Mouse (Mus musculus) macrophage (primary cell): ENCODE results near the gene Uvssa. TPM values are rescaled to one million over a fixed set of nuclear protein-coding genes. Genes with fewer than 3 reads are reported as not detected.

Source experiments
- H3K27ac ChIP-seq: fragments of 350-480 bp; formaldehyde crosslinking; 2 replicates; pipeline ENCODE4 v1.9.0; 2021
- H3K36me3 ChIP-seq: fragments of 350-480 bp; formaldehyde crosslinking; 2 replicates; pipeline ENCODE4 v1.9.0; 2021; ENCODE audit errors: inconsistent target
- H3K4me3 ChIP-seq: fragments of 350-480 bp; formaldehyde crosslinking; 2 replicates; pipeline ENCODE4 v1.9.0; 2021; ENCODE audit errors: inconsistent target
- H3K79me2 ChIP-seq: fragments of 350-480 bp; formaldehyde crosslinking; 2 replicates; pipeline ENCODE4 v1.9.0; 2021; ENCODE audit errors: inconsistent target
- WGBS: methylation state at CpG from one replicate; pipeline ENCODE4 v1.1.7; 2026; ENCODE audit warnings: inconsistent platforms; ENCODE audit not compliant: missing documents; 5-methylcytosine and 5-hydroxymethylcytosine counted together
- polyA plus RNA-seq: library from polyadenylated mRNA; stranded (reverse); fragments of 250-400 nt; gene quantifications from 3 replicates; pipeline ENCODE4 v1.2.4, GENCODE M21; 2018; ENCODE audit warnings: inconsistent platforms

The Uvssa gene
- polyA plus RNA-seq, 1 experiment from 2014 or later: 6.0 TPM

DNA sequence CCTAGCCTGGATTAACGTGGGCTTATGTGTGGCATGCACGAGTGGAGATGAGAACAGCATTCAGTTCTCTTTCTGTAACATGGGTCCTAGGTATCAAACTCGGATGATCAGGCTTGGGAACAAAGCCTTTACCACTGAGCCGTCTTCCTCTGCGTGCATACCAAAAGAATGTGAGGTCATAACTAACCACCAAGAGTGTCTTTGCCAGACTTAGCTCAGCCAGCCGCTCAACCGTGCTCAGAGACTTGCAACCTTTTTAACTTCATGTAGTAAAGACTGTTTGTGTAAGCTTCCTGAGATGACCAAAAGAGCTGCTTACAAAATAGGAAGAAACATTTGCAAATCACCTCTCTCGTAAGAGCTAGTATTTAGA lies 26.1 kb upstream of the Uvssa start:
- H3K79me2 ChIP-seq: peaks cover 96% of the 10 kb centered on the region
- 1% methylated on average over 8 of the region's 8 CpGs for WGBS
- no peaks in the 10 kb centered on the region for H3K36me3 ChIP-seq
- H3K4me3 ChIP-seq: peak overlapping the region; percentile 16
- peak overlapping the region; percentile 85 for H3K27ac ChIP-seq

DNA sequence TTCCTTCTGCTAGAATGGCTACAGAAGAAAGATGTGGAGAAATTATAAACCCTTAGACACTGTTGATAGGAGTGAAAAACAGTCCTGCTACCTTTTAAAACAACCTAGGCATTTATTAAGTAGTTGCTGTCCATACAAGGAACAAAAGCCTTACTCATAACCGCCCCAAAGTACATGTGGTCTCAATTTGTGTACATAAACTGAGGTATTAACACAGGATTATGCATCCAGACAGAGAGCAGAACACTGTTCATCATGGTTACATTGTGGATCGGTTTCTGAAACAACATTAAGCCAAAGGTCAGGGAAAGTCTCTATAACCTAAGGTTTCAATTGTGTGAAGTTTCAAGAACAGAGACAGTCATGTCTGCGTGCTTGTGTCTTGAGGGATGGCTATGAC lies 25.3 kb upstream of the Uvssa start:
- Histone ChIP-seq H3K36me3 (no peaks in the 10 kb centered on the region), H3K79me2 (peaks cover 96% of the 10 kb centered on the region), H3K27ac (peak overlapping the region; percentile 85), H3K4me3 (peak overlapping the region; percentile 16; the same call in 1 of the 2 replicates)
- WGBS: 72% methylated on average over 3 of the region's 3 CpGs

DNA sequence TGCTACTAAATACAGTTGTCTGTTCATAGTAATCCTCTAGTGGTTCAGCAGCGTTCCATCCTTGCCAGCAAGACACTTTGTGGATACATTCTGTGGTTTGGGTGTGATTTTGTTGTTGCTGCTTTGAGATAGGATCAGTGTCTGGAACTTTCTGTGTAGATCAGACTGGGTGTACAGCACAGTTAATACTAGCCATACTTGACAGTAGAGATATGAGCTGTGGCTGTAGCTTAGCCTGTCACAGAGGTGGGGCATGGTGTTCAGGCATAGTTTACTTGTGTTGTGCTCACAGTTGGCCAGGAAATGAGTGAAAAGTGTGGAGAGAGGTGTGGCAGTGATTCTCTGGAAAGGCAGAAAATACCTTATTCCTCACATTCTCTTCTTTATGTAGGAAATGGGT lies 20.9 kb upstream of the Uvssa start:
- 100% methylated on average over 1 of the region's 1 CpGs for WGBS
- Histone ChIP-seq H3K27ac (peak overlapping the region; percentile 76), H3K36me3 (peaks cover 27% of the 10 kb centered on the region), H3K79me2 (peaks cover 83% of the 10 kb centered on the region), H3K4me3 (no peak overlapping the region)

DNA sequence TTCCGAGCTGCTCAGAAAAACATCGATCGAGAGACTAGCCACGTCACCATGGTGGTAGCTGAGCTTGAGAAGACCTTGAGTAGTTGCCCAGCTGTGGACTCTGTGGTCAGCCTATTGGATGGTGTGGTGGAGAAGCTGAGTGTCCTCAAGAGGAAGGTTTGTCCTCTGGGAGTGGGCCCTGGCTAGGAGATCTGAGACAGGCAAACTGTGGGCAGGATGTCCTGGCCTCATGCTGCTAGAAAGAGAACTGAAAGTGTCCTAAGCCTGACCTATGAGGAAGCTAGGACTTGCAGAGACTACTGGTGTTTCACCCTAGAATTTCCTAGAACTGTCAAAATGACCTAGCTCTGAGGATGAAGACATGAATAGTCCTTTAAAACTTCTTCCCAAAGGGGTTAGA lies 19.9 kb upstream of the Uvssa start:
- Histone ChIP-seq H3K36me3 (peaks cover 37% of the 10 kb centered on the region), H3K4me3 (no peak overlapping the region)

DNA sequence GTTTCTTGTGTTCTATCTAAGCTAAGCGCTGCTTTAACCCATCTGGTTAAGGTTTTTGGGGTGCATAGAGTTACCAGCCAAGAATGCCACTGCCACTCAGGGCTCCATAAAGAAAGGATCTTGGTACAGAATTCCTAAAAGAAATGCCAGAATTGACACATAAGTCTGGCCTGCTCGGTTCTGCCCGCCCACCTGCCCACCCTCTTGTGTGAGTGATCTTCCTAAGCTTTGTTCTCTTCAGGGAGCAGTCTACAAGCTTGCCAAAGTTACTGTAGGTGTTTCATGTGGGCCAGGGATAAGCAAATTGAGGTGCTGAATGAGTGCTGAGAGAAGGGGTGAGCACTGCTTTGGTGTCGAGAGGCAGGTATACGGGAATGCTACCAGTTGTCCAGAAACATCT lies 15.1 kb upstream of the Uvssa start:
- H3K4me3 ChIP-seq: no peak overlapping the region
- H3K79me2 ChIP-seq: peaks cover 27% of the 10 kb centered on the region
- H3K27ac ChIP-seq: no peak overlapping the region
- WGBS: 97% methylated on average over 5 of the region's 5 CpGs
- peaks cover 81% of the 10 kb centered on the region for H3K36me3 ChIP-seq

More for the DNA sequence above, 19.9 kb upstream of the Uvssa start:
- H3K27ac ChIP-seq: peak overlapping the region; percentile 76
- WGBS: 9% methylated on average over 4 of the region's 4 CpGs
- peaks cover 74% of the 10 kb centered on the region for H3K79me2 ChIP-seq

DNA sequence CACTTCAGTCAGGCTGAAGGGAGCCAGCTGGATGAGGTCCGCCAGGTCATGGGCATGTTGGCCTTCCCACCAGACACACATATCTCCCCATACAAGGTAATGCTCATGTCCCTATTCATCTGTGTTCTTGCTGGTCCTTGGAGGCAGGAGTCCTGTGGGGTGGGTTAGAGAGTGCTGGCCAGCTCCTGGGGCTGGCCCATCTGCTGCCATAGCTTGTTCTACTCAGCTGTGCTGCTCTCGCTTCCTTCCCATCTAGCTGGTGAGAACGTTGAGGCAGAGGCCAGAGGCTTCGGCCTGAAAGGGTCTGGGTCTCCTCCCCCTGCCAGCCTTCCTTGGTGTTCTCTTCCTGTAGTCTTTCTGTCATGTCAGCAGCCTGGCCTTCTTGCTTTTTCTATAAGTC lies 9.7 kb upstream of the Uvssa start:
- no peaks in the 10 kb centered on the region; the same call in 1 of the 2 replicates for H3K79me2 ChIP-seq
- 87% methylated on average over 4 of the region's 4 CpGs for WGBS
- peaks cover 83% of the 10 kb centered on the region for H3K36me3 ChIP-seq
- H3K27ac ChIP-seq: no peak overlapping the region
- no peak overlapping the region for H3K4me3 ChIP-seq

DNA sequence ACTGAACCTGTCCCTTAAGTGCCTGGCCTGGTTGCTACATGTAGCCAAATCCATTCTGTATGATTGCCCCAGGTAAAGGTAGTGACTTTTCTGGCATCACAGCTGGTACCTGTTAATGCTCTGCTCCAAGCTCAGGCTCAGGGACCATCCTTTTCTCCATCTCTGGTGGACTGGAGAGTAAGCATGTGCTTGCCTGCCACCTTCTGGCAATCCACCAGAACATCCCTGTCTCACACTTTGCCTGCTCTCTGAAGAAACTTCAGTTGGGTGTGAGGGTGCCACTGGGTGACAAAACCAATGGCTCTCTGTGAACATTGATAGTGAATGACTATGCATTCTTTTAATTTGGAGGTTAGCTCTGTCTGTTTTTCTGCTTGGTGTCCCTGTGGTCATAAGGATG lies 7.2 kb upstream of the Uvssa start:
- Histone ChIP-seq H3K27ac (no peak overlapping the region), H3K79me2 (no peaks in the 10 kb centered on the region), H3K4me3 (no peak overlapping the region), H3K36me3 (peaks cover 61% of the 10 kb centered on the region)

DNA sequence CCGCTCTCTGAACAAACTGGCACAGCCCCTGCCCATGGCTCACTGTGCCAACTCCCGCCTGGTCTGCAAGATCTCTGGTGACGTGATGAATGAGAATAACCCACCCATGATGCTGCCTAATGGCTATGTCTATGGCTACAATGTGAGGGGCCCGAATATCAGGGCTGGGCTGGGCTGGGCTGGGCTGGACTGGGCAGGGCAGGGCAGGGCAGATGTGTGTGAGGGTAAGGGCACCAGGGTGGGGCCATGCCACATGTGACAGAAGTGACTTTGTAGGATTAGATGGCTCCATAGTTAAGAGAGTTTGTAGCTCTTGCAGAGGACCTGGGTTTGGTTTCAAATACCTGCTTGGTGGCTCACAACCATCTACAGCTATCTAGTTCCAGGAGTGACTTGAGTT lies 6.7 kb upstream of the Uvssa start:
- H3K79me2 ChIP-seq: no peaks in the 10 kb centered on the region
- H3K27ac ChIP-seq: no peak overlapping the region
- H3K36me3 ChIP-seq: peaks cover 56% of the 10 kb centered on the region
- 98% methylated on average over 4 of the region's 4 CpGs for WGBS
- H3K4me3 ChIP-seq: no peak overlapping the region

DNA sequence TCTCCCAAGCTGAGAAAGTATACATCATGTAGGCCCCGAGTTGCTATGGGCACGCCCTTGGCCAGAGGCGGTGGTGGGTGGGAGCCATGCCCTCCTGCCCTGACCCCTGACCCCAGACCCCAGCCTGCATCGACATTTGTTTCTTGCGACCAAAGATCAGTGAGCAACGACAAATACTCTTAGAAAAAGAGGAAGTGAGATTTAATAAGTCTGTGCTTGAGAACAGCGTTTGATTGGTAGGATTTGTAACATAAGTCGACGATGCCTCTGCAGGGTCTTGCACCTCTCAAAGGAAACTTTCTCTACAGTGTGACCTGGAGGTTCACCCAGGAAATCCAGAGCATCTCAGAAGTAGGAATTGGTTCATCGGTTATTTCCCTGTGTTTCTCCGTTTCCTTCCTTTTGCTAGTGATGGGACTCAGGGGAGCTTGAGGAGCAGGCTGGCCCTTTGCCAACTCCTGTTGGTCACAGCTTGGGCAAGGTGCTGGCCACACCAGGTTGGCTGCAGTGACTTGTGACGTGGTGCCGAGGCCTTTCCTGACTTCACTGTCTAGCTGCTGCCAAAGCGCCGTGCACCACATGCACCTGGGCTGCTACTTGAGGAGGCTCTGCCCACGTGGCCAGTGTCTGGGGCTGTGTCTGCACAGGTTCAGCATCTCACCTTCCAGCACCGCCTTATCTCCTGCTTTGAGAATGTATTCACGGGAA lies 5.9 kb upstream of the Uvssa start:
- no peak overlapping the region for H3K27ac ChIP-seq
- no peaks in the 10 kb centered on the region for H3K79me2 ChIP-seq
- no peak overlapping the region for H3K4me3 ChIP-seq
- 51% methylated on average over 18 of the region's 18 CpGs for WGBS
- peaks cover 48% of the 10 kb centered on the region for H3K36me3 ChIP-seq

DNA sequence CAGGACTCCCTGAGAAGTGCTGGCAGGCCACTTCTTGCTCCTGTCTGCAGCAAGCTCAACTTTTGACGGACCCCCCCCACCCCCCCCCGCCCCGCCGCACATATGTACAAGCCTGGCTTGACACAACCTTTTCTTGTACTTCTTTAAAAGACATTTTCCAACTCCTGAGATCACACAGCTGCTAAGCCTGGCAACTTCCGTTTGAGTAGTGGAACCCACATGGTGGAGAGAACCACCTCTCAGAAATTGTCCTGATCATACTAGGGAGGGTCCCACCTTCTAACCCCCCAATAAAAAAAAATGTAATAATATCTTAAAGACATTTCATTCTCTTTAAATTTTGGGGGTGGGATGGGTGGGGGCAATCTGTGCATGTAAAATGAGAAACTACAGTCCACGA lies 1.2 kb upstream of the Uvssa start:
- Histone ChIP-seq H3K36me3 (peaks cover 25% of the 10 kb centered on the region), H3K79me2 (no peaks in the 10 kb centered on the region), H3K4me3 (peak overlapping the region; percentile 52; the same call in 1 of the 2 replicates), H3K27ac (peak overlapping the region; percentile 73; the same call in 1 of the 2 replicates)
- WGBS: 8% methylated on average over 6 of the region's 6 CpGs

DNA sequence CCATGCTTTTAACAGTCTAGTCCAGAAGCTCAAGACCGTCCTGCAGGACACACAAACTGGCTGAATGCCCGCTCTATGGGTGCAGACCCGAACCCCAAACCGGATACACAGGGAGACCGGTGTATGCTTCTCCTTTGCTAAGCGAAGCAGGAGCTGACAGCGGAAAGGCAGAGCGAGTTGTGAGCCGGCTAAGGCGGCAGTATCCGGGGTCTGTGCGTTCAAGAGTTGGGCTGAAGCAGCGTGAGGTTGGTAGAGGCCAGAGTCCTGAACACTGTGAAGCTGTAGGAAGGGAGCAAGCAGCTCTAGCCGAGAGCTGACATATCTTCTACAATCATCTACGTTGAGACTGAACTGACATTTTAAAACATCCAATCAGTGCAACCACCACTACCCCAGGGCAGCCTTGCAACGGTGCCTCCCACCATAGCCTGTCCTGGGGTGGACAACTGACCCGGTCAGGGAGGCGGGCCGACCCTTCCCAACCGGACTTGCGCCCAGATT lies 498 bp upstream of the Uvssa start:
- peak overlapping the region; percentile 52 for H3K4me3 ChIP-seq
- H3K36me3 ChIP-seq: peaks cover 26% of the 10 kb centered on the region
- WGBS: 1% methylated on average over 21 of the region's 21 CpGs
- H3K79me2 ChIP-seq: no peaks in the 10 kb centered on the region
- peak overlapping the region; percentile 73 for H3K27ac ChIP-seq

DNA sequence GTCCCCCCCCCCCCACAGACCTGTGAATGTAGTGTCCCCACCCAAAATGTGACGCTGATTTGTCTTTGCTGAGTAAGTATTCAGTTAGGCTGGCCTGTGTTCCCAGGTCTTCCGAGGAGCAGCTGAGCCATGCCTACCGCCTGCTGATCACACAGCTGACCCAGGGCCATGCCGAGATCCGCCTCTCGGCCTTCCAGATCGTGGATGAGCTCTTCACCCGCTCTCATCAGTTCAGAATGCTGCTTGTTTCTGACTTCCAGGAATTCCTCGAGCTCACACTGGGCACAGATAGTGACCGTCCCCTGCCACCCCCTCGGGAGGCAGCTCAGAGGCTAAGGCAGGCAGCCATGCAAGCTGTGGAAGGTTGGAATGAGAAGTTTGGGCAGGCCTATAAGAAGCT lies 9.2 kb downstream of the Uvssa start:
- WGBS: 97% methylated on average over 11 of the region's 11 CpGs
- H3K27ac ChIP-seq: no peak overlapping the region
- H3K79me2 ChIP-seq: no peaks in the 10 kb centered on the region
- peaks cover 36% of the 10 kb centered on the region for H3K36me3 ChIP-seq
- H3K4me3 ChIP-seq: no peak overlapping the region

DNA sequence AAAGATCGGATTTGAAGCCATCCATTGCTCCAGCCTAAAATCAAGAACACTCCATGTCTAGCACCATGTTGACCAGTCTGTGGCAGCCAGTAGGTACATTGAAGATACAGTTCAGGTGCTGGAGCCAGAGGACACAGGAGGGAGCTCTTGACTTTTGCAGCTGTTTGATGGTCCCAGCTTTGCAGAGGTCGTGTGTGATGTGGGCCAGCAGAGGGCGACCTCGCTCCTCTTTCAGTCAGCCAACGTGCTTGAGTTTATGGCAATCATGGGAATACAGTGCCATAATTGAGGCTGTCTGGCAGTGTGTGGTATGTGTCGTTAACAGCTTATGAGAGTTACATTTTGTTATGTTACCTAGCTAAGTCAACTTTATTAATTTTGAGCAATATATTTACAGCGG lies 15.5 kb downstream of the Uvssa start:
- Histone ChIP-seq H3K79me2 (no peaks in the 10 kb centered on the region), H3K36me3 (peaks cover 17% of the 10 kb centered on the region), H3K4me3 (no peak overlapping the region), H3K27ac (no peak overlapping the region)
- WGBS: 27% methylated on average over 7 of the region's 7 CpGs

DNA sequence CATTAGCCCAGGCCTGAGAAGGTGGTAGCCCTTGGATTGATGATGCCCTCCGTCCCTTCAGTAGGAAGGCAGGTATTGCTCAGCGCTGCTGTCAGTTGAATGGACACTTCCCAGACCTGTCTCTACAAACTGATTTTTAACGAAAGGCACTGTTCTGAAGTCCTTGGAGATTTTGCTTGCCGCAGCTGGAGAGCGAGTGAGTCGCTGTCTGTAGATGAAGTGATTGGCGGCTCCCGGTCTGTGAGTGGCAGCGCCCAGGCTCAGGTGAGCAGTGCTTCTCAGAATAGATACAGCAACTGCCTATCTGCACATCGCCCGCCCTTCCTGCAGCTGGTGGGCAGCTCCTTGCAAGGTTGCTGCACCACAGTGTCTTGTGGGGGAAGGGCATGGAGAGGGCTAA lies 17.3 kb downstream of the Uvssa start:
- Histone ChIP-seq H3K79me2 (no peaks in the 10 kb centered on the region), H3K27ac (no peak overlapping the region), H3K36me3 (peaks cover 17% of the 10 kb centered on the region), H3K4me3 (no peak overlapping the region)
- WGBS: 96% methylated on average over 11 of the region's 11 CpGs

DNA sequence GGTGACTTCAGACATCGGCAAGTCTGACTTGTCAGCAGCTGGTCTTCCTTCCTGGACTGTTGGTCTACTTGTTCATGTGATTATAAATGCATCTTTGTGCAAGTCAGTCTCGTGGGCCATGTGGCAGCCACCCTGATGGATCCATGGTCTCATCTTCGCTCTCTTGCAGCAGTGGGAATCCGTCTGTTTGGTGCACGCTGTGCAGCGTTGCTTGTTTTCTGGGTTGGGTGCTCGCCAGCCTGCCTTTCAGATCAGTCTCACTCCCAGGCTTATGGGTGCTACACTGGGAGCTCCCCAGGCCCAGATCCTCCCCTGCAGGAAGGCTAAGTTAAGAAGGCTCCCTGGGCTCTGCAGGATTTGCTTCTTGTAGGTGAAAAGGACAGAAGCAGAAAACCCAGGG lies 18.5 kb downstream of the Uvssa start:
- no peak overlapping the region for H3K27ac ChIP-seq
- H3K36me3 ChIP-seq: peaks cover 7% of the 10 kb centered on the region; the same call in 1 of the 2 replicates
- WGBS: 94% methylated on average over 7 of the region's 7 CpGs
- no peaks in the 10 kb centered on the region for H3K79me2 ChIP-seq
- no peak overlapping the region for H3K4me3 ChIP-seq

DNA sequence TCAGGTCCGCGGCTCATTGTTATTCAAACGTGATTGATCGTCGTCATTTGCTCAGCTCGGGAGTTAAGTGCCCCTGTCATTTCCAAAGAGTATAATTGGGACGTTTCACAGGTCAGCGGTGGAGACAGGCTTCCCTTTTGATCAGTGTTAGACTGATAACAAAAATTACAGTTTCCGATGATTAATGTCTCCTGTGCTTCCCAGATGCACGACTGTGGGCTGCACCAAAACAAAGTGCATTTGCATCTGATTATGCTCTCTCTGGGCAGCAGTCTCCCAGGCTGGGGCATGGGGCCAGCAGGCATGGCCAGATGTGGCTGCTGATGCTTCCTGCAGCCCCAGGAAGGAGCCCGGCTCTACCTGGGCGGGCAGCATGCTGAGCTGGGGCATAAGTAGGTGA lies 22.5 kb downstream of the Uvssa start:
- Histone ChIP-seq H3K4me3 (no peak overlapping the region), H3K36me3 (no peaks in the 10 kb centered on the region), H3K79me2 (no peaks in the 10 kb centered on the region), H3K27ac (no peak overlapping the region)
- 90% methylated on average over 12 of the region's 12 CpGs for WGBS
